Mouse (Mus musculus) limb, embryonic 14.5 days (tissue): ENCODE data around the gene Dgkz. TPM values are rescaled to one million over a fixed set of nuclear protein-coding genes. Genes with fewer than 3 reads are reported as not detected.

Source experiments
- ATAC-seq: fragments of 200-750 bp; cut with Nextera tagmentation; 2 replicates; pipeline ENCODE4 v1.8.0; 2017; ENCODE audit warnings: low read depth, moderate number of reproducible peaks, moderate TSS enrichment; ENCODE audit not compliant: low FRiP score
- DNase-seq: peaks from one replicate; pipeline ENCODE4 v3.0.0-alpha.2; 2015; ENCODE audit warnings: low spot score
- H3K27ac ChIP-seq: fragments of 300-500 bp; sonication (generic); replicated peaks from 2 replicates; pipeline ENCODE4 v1.5.1; 2014; ENCODE audit warnings: low read depth, mild to moderate bottlenecking, low read length, moderate library complexity, mixed read lengths
- H3K27me3 ChIP-seq: fragments of 300-500 bp; sonication (generic); 2 replicates; pipeline ENCODE4 v1.6.1; 2014; ENCODE audit warnings: low read length, mixed read lengths; ENCODE audit not compliant: control insufficient read depth, insufficient read depth
- H3K36me3 ChIP-seq: fragments of 300-500 bp; sonication (generic); 2 replicates; pipeline ENCODE4 v1.6.1; 2014; ENCODE audit warnings: mild to moderate bottlenecking, low read length, moderate library complexity, mixed read lengths; ENCODE audit not compliant: control insufficient read depth, insufficient read depth
- H3K4me1 ChIP-seq: fragments of 300-500 bp; sonication (generic); 2 replicates; pipeline ENCODE4 v1.6.1; 2014; ENCODE audit warnings: antibody characterized with exemption, low read length, mixed read lengths; ENCODE audit not compliant: control insufficient read depth, insufficient read depth
- H3K4me2 ChIP-seq: fragments of 300-500 bp; sonication (generic); replicated peaks from 2 replicates; pipeline ENCODE4 v1.6.1; 2014; ENCODE audit warnings: low read depth, mild to moderate bottlenecking, low read length, moderate library complexity; ENCODE audit not compliant: severe bottlenecking
- H3K4me3 ChIP-seq: fragments of 300-500 bp; sonication (generic); replicated peaks from 2 replicates; pipeline ENCODE4 v1.5.1; 2014; ENCODE audit warnings: low read length
- H3K9ac ChIP-seq: fragments of 300-500 bp; sonication (generic); 2 replicates; pipeline ENCODE4 v1.6.1; 2014; ENCODE audit warnings: mild to moderate bottlenecking, low read depth, low read length, moderate library complexity; ENCODE audit not compliant: severe bottlenecking
- H3K9me3 ChIP-seq: fragments of 300-500 bp; sonication (generic); 2 replicates; pipeline ENCODE4 v1.6.1; 2016; ENCODE audit warnings: low read length; ENCODE audit not compliant: control insufficient read depth
- POLR2A ChIP-seq: fragments of 200-500 bp; IDR thresholded peaks from 2 replicates; pipeline ENCODE4 v1.8.0; 2012; ENCODE audit warnings: inconsistent platforms, mild to moderate bottlenecking, moderate library complexity, borderline replicate concordance; ENCODE audit not compliant: insufficient read depth, insufficient read length; ENCODE audit errors: extremely low read depth
- WGBS: fragments of 180-500 bp; shearing (Covaris S2); extraction: QIAGEN DNeasy Blood & Tissue Kit; methylation state at CpG from one replicate; pipeline ENCODE4 v1.1.7; 2014; 5-methylcytosine and 5-hydroxymethylcytosine counted together
- polyA plus RNA-seq, 2 experiments: library from polyadenylated mRNA; depleted of rRNA in 1 of 2; stranded (reverse) in 1 of 2; unstranded in 1 of 2; fragments of >200 nt; fragmentation: Nextera tagmentation in 1 of 2; extraction: Ambion mirVana in 1 of 2; gene quantifications; 2 replicates each; pipeline versions ENCODE4 v1.2.1 to v1.2.3; 2012 to 2014

Gene Dgkz
- polyA plus RNA-seq, 2 experiments = 42.4 to 97.1 TPM

GRCm38 (mm10) chr2:91929936-91930335 is 45.7 kb downstream of the Dgkz start:
- ATAC-seq = 0 out of 2 replicates have a peak, but pooled peaks have one; percentile 20
- Histone ChIP-seq H3K9ac (peak overlapping the region; percentile 99; the same call in 1 of the 2 replicates), H3K27me3 (no peaks in the 10 kb centered on the region), H3K4me2 (peak overlapping the region; percentile 81), H3K27ac (no peak overlapping the region), H3K4me1 (peaks cover 22% of the 10 kb centered on the region), H3K9me3 (no peaks in the 10 kb centered on the region), H3K4me3 (peak overlapping the region; percentile 73), H3K36me3 (peaks cover 13% of the 10 kb centered on the region; the same call in 1 of the 2 replicates)
- DNase-seq = peak; percentile 90
- 11% methylated on average over 12 of the region's 12 CpGs for WGBS
- TF ChIP-seq POLR2A = no peak

GRCm38 (mm10) chr2:91929455-91929854 is 46.2 kb downstream of the Dgkz start:
- Histone ChIP-seq H3K9ac (no peak overlapping the region), H3K4me3 (peak overlapping the region; percentile 73), H3K36me3 (peaks cover 11% of the 10 kb centered on the region; the same call in 1 of the 2 replicates), H3K4me2 (peak overlapping the region; percentile 81), H3K27me3 (no peaks in the 10 kb centered on the region), H3K4me1 (peaks cover 22% of the 10 kb centered on the region), H3K27ac (no peak overlapping the region), H3K9me3 (no peaks in the 10 kb centered on the region)
- ATAC-seq (no peak), DNase-seq (no peak)
- no peak for TF ChIP-seq POLR2A
- WGBS = 64% methylated on average over 3 of the region's 3 CpGs

- Histone ChIP-seq H3K27me3 (peaks cover 3% of the 10 kb centered on the region), H3K4me2 (no peak overlapping the region), H3K9ac (no peak overlapping the region), H3K4me1 (peaks cover 24% of the 10 kb centered on the region), H3K36me3 (peaks cover 7% of the 10 kb centered on the region; the same call in 1 of the 2 replicates), H3K4me3 (no peak overlapping the region), H3K27ac (no peak overlapping the region), H3K9me3 (no peaks in the 10 kb centered on the region)
- DNase-seq = no peak
- no peak for TF ChIP-seq POLR2A
- ATAC-seq = no peak
- WGBS = 71% methylated on average over 22 of the region's 23 CpGs
These were observed 46.9 kb downstream of the Dgkz start for GRCm38 (mm10) chr2:91928534-91929350.

GRCm38 (mm10) chr2:91927826-91928533 is 47.7 kb downstream of the Dgkz start:
- WGBS = 40% methylated on average over 32 of the region's 34 CpGs
- Histone ChIP-seq H3K27ac (no peak overlapping the region), H3K4me3 (no peak overlapping the region), H3K36me3 (peaks cover 7% of the 10 kb centered on the region; the same call in 1 of the 2 replicates), H3K9ac (no peak overlapping the region), H3K9me3 (no peaks in the 10 kb centered on the region), H3K4me2 (no peak overlapping the region), H3K4me1 (peaks cover 19% of the 10 kb centered on the region), H3K27me3 (peaks cover 10% of the 10 kb centered on the region)
- DNase-seq = peak; percentile 73
- TF ChIP-seq POLR2A = no peak
- no peak for ATAC-seq

GRCm38 (mm10) chr2:91926949-91927348 is 48.7 kb downstream of the Dgkz start, which contains the start of gene Chrm4:
TSS of gene Chrm4 (plus strand) at chr2:91927249.
- Histone ChIP-seq H3K27ac (no peak within 1 kb of the TSS), H3K36me3 (peaks cover 7% of the 10 kb centered on the region; the same call in 1 of the 2 replicates), H3K27me3 (peaks cover 21% of the 10 kb centered on the region), H3K9me3 (no peaks in the 10 kb centered on the region), H3K4me3 (no peak within 1 kb of the TSS), H3K4me2 (no peak within 1 kb of the TSS), H3K9ac (no peak within 1 kb of the TSS), H3K4me1 (peaks cover 12% of the 10 kb centered on the region)
- ATAC-seq (no peak), DNase-seq (no peak)
- no peak for TF ChIP-seq POLR2A
- WGBS = 76% methylated on average over 3 of the region's 3 CpGs
